Mouse (Mus musculus): ENCODE results near the gene Sgcd. TPM values are rescaled to one million over a fixed set of nuclear protein-coding genes. Genes with fewer than 3 reads are reported as not detected.

Sgcd gene
- polyA plus RNA-seq, 3 experiments from 2014 or later, result not detected

- no peak for ATAC-seq
Measured at GRCm38 (mm10) chr11:46924946-46925345, 1063.8 kb downstream of the Sgcd start.

GRCm38 (mm10) chr11:46920244-46920643 lies 1068.5 kb downstream of the Sgcd start:
- no peak for ATAC-seq

GRCm38 (mm10) chr11:46912656-46913237 lies 1076.0 kb downstream of the Sgcd start:
- ATAC-seq, result no peak

DNA sequence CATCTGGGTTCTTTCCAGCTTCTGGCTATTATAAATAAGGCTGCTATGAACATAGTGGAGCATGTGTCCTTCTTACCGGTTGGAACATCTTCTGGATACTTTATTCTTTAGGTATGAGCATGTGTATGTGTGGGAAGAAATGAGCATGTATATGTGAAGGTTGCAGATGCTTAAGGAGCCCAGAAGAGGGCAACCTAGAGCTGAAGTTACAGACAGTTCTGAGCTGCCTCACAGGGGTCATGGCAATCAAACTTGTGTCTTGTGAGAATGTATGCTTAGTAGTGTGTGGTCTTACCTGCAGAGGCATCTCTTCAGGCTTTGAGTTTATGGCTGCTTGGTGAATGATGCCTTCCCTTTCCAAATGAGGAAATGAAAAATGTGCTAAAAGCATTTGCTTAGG lies 1084.5 kb downstream of the Sgcd start:
- ATAC-seq, result no peak

DNA sequence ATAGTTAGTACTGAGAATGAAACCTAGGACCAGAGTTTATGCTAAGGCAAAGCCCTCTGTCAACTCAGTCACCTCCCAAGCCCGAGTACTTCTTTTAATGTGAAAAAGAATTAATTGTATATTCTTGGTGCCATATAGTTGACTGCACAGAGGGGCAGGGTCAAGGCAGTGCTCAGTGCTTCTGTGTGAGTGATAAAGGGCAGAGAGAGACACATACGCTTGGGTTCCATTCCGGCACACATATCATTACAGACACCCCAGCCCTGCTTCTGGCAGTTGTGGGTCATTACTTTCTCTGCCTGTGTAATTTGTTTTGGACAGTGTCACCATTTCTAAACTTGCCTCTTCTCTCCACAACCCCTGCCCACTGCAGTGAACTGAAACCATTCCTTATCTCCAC lies 1099.7 kb downstream of the Sgcd start:
- ATAC-seq, result no peak

GRCm38 (mm10) chr11:46882456-46882855 lies 1106.3 kb downstream of the Sgcd start:
- no peak for ATAC-seq

GRCm38 (mm10) chr11:46875774-46876173 lies 1113.0 kb downstream of the Sgcd start:
- no peak for ATAC-seq

DNA sequence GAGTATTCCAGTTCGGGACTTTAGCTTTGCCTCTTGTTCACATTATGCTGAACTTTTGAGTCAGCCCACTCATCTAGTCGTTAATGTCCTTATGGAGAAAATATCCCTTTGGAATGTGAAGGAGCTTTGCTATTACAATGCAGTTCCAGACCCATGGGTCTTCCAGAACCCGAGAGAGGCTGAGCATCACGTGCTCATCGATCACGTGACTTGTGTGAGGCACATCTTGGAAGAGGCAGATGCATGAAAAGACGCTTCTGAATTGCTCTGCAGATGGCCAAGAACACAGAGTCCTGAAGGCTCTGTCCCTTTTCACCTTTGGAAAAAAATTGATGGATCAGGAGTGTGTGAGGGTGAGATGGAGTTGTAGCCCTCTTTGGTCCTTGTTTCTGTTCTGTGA lies 1120.2 kb downstream of the Sgcd start:
- no peak for ATAC-seq

DNA sequence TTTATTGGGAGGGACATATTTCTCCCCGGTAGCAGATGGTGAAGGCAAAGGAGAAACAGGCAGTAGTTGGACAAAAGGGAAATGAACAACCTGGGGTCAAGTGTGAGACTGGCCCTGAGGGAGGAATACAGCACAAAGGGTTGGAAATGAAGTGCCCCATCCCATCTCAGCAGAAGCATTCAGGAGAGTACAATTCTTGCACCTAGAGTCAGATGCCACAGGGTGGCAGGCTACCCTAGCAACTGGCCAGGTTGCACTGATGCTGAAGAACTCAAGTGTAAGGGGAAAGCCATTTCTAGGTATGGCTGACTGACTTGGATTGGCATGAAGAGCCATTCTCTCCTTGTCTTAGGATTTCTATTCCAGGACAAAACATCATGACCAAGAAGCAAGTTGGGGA lies 1124.0 kb downstream of the Sgcd start:
- ATAC-seq, result no peak

- ATAC-seq, result no peak
Measured at GRCm38 (mm10) chr11:46848221-46848971, 1140.4 kb downstream of the Sgcd start.

DNA sequence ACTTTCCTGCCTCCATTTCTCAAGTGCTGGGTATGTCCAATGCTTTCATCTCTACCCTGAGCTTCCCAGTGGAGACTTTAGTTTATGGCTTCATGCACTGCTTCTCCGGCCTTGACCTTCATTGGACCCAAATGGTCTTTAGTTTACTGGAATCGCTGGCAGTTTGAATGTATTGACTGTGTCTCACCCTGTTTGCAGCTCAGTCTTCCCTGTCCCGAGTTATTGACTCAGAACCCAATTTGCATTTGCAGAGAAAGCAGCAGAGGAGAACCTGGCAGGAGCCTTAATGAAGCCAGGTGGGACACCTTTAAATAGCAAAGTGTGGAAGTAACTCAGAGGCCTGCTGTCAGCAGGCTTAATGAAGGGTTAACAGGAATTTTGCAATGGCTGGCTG lies 1140.9 kb downstream of the Sgcd start:
- ATAC-seq, result no peak

GRCm38 (mm10) chr11:46846661-46847060 lies 1142.1 kb downstream of the Sgcd start:
- no peak for ATAC-seq
